Mouse (Mus musculus) adrenal gland, postnatal 10 days (tissue): Measurements from ENCODE around the gene Heatr5a. TPM values are rescaled to one million over a fixed set of nuclear protein-coding genes. Genes with fewer than 3 reads are reported as not detected.

Experiments
- DNase-seq: peaks from one replicate; pipeline ENCODE4 v3.0.0; 2021; ENCODE audit warnings: mixed read lengths
- total RNA-seq, 2 experiments: library from RNA; stranded (reverse); gene quantifications; 2 replicates each; pipeline ENCODE4 v1.2.3; 2021

Gene Heatr5a
- total RNA-seq, 2 experiments from 2014 or later, result 14.9 to 22.4 TPM

DNA sequence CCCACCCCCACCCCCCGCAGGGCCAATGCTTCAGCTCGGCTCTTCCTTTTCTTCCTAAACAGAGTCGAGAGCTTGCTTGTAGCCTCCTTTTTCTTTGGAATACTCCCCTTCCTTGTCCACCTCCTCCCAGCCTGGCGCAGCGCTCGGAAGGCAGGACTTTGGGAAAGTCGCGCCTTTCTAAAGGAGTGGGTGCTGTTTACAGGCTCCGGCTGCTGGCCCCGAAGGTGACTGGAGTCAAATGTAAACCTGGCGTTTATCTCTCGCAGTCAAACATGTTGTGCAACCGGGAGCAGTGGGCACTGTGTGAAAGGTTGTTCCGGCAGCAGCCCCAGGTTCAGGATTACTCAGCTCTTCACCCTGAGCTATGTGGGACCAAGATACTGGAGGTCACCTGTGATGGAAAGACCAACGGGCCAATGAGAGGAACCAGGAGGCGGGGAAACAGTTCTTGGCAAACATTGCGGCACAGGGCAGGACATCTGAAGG, 126.3 kb downstream of the Heatr5a start:
- DNase-seq, result peak; percentile 97

DNA sequence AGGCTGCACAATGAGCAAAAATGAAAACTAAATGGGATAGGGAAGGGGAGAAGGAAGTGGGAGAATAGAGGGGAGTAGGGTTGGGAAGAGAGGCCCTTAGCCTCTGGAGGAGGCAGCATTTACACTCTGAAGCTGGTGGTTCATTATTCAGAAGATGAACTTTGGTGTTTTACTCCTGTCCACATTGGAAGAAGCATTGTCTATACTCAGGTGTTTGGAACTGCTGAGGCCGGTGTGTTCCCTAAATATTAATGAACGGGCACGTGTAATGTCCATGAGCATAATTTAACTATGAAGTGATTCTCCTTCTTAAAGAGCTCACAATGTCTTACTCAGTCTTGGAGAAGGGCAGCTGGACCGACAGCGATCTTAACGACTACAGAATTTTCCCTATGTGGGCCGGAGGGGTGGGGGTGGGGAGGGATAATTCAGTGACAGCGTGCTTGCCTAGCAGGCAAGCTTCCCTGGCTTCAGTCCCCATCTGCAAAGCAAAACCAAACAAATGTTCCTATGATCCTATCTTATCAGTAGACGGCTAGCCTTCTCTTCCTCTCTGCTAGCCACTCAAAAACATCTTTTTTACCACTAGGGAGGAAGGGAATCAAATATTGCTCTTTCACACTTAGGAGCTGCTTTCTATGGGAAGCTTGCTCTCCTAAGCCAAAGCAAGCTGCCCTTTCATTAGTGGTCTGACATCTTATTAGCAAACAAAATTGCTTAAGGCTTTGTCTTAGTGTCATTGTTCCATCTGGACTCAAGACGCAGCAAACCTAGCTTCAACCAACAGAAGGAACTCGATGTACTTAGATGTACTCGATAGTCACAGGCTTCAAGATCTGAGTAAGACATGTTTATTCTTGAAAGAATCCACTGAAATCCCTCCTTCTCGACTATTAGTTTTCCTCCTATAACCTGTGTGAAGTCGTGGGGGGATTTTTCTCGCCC, 127.3 kb downstream of the Heatr5a start:
- DNase-seq, result no peak

DNA sequence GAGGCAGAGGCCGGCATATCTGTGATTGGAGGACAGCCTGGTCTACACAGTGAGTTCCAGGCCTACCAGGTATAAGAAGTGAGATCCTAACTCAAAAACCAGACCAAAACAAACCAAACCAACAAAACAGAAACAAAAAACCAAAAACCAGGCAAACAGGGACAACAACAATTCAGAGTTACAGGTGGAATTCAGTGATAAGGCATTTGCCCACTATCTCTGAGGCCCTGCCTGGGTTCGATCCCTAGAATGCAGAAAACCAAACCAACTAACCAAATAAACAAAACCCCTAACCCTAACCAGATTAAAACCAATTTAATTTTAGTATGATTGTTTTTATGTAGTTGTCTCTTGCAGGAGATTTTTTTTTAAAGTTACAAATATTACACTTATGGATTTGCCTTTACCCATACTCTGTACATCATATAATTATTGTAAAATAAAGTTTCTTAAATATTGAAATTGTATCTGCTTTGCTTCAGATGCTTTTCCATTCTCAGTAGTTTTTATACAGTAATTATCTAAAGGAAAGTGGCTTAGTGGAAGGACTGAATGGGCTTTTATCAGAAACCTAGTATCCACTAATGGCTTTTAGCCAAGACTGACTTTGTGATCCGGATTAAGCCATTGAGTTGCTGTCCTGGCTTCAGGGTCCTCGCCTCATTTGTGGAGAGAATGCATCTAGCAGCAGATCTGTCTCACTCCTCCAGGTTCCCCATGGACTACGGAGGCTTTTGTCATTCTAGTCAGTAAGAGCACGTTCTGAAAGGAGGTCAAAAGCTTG, 128.8 kb downstream of the Heatr5a start:
- DNase-seq, result no peak

DNA sequence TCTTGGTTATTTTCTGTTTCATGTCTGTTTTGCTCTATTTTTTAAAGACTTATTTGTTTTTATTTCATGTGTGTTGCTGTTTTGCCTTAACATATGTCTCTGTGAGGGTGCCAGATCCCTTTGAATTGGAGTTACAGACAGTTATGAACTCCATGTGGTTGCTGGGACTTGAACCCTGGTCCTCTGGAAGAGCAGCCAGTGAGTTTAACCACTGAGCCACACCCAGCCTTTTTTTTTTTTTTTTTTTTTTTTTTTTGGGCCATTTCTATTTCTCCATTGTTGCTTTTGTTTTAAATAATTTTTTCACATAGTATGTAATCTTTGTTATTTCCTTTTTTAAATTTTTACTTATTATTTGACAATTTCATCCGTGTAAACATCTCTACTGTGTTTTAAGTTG, 131.3 kb downstream of the Heatr5a start:
- DNase-seq, result no peak

DNA sequence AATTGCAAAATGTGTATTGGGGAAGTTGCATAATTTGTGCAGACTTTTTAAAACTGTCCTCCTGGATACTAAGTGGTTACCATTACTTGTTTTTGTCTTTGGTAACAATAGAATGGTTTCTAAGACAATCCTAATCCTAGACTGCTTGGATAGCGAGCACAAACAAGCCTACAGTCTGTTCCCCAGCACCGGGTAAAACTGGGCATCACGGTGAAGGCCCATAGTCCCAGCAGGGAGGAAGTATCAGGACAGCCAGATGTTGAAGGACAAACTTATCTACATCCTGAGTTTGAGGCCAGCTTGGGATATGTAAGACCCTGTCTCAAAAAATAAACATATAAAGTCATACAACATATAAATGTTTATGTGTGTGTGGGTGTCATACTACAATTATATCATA, 135.9 kb downstream of the Heatr5a start:
- no peak for DNase-seq

DNA sequence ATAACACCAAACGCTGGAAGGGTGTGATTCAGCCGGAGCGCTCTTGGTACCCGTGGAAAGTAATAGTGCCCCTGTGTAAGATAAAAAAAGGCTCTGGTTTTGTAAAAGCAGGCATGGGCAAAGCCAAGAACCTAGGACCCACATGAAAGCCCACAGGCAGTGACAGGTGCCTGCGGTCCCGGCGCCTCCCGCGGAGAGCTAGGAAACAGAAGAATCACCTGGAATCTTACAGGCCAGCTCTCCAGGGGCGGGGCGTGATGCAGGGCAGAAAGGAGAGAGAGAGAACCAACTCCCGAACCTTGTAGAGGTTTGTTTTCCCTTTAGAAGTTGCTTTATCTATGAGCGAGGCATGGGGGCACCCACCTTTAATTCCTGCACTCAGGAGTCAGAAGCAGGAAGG, 139.2 kb downstream of the Heatr5a start:
- DNase-seq, result no peak

DNA sequence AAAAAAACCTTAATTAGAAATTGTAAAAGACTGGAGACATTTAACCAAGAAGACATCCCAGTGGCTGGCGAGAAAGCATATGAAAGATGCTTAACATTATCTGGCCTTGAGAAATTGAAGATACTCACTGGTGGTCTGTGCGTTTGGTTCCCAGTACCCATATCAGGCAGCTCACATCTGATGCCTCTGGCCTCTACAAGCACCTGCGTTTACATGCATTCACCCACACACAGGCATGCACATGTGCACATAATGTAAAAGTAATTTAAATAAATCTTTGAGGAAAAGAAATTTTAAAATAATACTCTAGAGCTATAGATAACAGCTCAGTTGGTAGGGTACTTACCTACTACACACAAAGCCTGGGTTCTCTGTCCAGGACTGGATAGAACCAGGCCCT, 139.8 kb downstream of the Heatr5a start:
- no peak for DNase-seq

DNA sequence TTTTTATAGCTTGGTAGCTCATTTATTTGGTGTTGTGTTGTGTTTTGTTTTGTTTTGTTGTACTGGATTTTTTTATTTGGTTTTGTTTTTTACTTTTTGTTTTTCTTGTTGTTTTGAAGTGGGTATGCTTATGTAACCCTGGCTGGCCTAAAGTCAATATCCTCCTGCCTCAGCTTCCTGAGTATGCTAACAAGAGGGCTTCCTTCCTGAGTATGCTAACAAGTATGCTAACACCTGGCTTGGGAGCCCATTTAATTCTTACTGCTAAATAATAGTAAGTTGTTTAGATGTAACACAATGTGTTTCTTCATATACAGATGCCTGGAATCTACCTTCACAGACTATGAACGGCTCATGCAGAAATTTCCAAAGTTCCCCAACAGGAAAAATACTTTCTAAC, 140.4 kb downstream of the Heatr5a start:
- no peak for DNase-seq

DNA sequence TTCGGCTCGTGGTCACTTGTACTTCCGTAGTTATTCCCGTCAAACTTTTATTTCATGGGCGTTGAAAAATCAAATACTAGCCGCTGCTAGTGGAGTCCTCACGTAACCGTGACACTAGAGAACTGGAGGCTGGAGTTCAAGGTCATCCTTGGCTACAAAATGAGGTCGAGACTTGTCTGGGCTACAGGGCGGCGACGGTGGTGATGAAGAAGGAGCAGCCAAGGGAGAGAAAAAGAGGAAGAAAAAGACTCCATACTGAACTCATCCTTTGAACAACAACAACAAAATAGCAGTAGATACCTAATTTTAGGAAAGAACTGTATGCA, 141.1 kb downstream of the Heatr5a start:
- DNase-seq, result no peak

DNA sequence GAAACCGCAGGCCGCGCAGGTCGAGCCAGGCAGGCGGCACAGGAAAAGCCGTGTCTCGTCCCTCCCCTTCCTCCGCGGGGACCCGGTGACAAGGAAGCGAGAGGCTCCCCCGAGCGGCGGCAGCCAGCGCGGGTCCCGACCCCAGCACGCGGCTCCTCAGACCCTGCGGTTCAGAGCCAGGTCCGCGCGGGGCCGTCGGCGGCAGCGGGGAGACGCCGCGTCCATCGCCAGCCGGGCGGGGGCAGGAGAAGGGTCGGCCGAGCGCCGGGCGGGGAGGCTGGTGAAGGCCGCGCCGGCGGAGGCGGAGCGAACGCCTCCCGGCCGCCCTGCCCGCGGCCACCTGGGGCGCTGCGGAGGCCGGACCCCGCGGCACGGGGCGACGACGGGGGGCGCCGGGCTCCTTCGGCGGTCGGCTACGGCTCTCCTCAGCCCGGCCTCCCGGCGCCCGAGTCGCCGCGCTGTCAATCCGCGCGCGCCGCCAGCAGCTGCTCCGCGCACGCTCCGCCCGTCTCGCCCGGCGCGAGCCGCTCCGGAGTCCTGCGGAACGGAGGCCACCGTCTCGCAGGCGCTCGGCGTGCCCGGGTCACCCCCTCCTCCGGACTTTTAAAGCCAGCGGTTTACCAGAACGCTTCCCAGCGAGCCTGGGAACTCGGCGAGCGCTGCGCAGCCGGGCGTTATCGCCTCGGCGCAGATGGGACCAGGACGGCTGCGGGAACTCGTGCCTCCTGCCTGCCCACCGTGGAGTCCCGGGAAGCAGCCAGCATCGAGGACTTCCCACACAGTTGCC, 141.6 kb downstream of the Heatr5a start, which contains the start of gene Hectd1:
Hectd1 (minus strand) TSS at position 247 of the 787 bp plus-strand sequence.
- peak; percentile 89 for DNase-seq

DNA sequence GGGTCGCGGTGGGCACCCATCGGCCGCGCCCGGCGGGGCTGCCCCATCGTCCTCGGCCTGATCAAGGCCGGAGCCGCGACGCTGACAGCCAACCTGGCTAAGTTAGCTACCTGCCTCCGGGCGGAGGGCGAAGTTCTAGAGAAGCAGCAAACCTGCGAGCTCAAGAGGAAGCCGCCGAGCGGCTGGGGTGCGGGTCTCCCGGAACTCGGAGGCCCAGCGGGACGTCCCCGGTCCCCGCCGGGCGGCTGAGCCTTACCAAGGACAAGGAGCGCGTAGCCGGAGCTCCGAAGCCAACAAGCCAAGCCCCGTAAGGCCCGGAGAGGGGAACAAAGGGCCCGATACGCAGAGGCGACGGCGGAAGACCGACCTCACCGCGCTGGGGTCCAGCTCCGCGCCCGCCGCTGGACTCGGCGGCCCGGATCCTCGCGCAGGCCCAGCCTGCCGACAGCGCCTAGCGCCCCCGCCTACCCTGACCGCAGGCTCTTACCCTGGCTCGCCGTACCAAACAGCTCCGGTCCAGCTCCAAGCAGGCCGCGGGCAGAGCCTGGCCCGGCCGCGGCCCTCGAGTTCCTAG, 142.3 kb downstream of the Heatr5a start:
- peak; percentile 66 for DNase-seq

DNA sequence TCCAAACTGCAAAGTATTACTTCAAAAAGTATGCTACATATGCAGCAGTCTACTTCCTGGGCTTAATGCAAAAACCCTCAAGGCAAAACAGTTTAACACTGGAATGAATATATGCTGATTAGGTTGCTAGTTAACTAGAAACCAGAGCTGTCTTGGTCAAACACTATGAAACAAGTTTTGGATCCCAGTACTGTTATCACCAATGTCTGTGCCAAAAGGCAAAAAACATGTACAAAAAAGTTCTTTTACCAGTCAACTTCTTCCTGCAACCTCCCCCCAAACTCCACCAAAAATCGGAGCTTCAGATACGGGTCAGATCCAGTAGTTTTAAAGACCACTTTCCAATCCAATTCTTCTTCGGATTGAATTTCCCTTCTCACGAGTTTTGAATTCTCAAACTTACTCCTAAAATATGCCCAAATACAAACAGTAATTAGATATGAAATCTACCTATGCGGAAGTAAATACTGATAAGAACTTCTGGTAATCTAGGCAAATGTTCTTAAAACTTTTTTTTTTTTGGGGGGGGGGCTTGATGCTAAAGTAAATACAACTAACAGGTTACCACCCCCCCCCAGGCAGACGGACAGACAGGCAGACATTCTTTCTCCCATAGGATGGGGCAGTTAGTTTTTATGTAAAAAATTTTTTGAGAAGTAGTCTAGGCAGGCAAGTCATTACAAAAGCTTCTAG, 143.0 kb downstream of the Heatr5a start:
- no peak for DNase-seq

Other genes with a start within 250 kb of the Heatr5a start
- gene Hectd1, start 141.8 kb downstream of the Heatr5a start, total RNA-seq, result 10 to 100 TPM; 80.1 to 89.3 TPM
- gene Dtd2, start 35.2 kb upstream of the Heatr5a start, total RNA-seq, result 10 to 100 TPM; 16.7 to 21.1 TPM
- gene Gpr33, start 56.7 kb upstream of the Heatr5a start, total RNA-seq, result not detected
- gene Nubpl, start 126.4 kb upstream of the Heatr5a start, total RNA-seq, result 10 to 100 TPM; 12.9 to 15.7 TPM